Mouse (Mus musculus): ENCODE results near the gene Irgc1. TPM values are rescaled to one million over a fixed set of nuclear protein-coding genes. Genes with fewer than 3 reads are reported as not detected.

Gene Irgc1
- polyA plus RNA-seq, 1 experiment from 2014 or later: not detected

- Histone ChIP-seq H3K9me3 (ENCODE audit: control insufficient read depth, low read length) (no peaks in the 10 kb centered on the region), H3K27me3 (ENCODE audit: control insufficient read depth, insufficient read depth, low read length) (no peaks in the 10 kb centered on the region), H3K36me3 (ENCODE audit: control insufficient read depth, insufficient read depth, low read length) (no peaks in the 10 kb centered on the region), H3K4me2 (no peak overlapping the region), H3K4me3 (ENCODE audit: low read depth, low read length) (no peak overlapping the region), H3K4me1 (ENCODE audit: control insufficient read depth, insufficient read depth, low read length) (no peaks in the 10 kb centered on the region), H3K27ac (ENCODE audit: low read depth, low read length) (no peak overlapping the region), H3K9ac (ENCODE audit: low read length) (no peak overlapping the region)
- ATAC-seq (ENCODE audit: low FRiP score) (no peak), DNase-seq (ENCODE audit: low spot score, missing footprints) (peak; percentile 82)
- 37% methylated on average over 21 of the region's 21 CpGs for WGBS
Observed at GRCm38 (mm10) chr7:24474811-24475506, 22.9 kb upstream of the Irgc1 start.

GRCm38 (mm10) chr7:24473913-24474529, 21.9 kb upstream of the Irgc1 start:
- DNase-seq (ENCODE audit: low spot score, missing footprints) (peak; percentile 92), ATAC-seq (ENCODE audit: low FRiP score) (peak; percentile 69)
- Histone ChIP-seq H3K4me3 (ENCODE audit: low read depth, low read length) (no peak overlapping the region), H3K4me1 (ENCODE audit: control insufficient read depth, insufficient read depth, low read length) (no peaks in the 10 kb centered on the region), H3K9me3 (ENCODE audit: control insufficient read depth, low read length) (no peaks in the 10 kb centered on the region), H3K4me2 (no peak overlapping the region), H3K9ac (ENCODE audit: low read length) (no peak overlapping the region), H3K27me3 (ENCODE audit: control insufficient read depth, insufficient read depth, low read length) (no peaks in the 10 kb centered on the region), H3K27ac (ENCODE audit: low read depth, low read length) (no peak overlapping the region), H3K36me3 (ENCODE audit: control insufficient read depth, insufficient read depth, low read length) (no peaks in the 10 kb centered on the region)
- WGBS: 52% methylated on average over 10 of the region's 10 CpGs

GRCm38 (mm10) chr7:24472937-24473336, 20.8 kb upstream of the Irgc1 start:
- no peaks in the 10 kb centered on the region for H3K4me1 ChIP-seq (ENCODE audit: control insufficient read depth, insufficient read depth, low read length)
- DNase-seq (ENCODE audit: low spot score, missing footprints) (peak; percentile 88), ATAC-seq (ENCODE audit: low FRiP score) (peak; percentile 27; the same call in 1 of the 2 replicates)
- no peak overlapping the region for H3K27ac ChIP-seq (ENCODE audit: low read depth, low read length)
- no peaks in the 10 kb centered on the region for H3K9me3 ChIP-seq (ENCODE audit: control insufficient read depth, low read length)
- H3K36me3 ChIP-seq (ENCODE audit: control insufficient read depth, insufficient read depth, low read length): no peaks in the 10 kb centered on the region
- no peak overlapping the region for H3K9ac ChIP-seq (ENCODE audit: low read length)
- no peak overlapping the region for H3K4me2 ChIP-seq
- H3K4me3 ChIP-seq (ENCODE audit: low read depth, low read length): no peak overlapping the region
- no peaks in the 10 kb centered on the region for H3K27me3 ChIP-seq (ENCODE audit: control insufficient read depth, insufficient read depth, low read length)
- 74% methylated on average over 7 of the region's 7 CpGs for WGBS

- Histone ChIP-seq H3K27ac (ENCODE audit: low read depth, low read length) (no peak overlapping the region), H3K4me2 (no peak overlapping the region), H3K36me3 (ENCODE audit: control insufficient read depth, insufficient read depth, low read length) (no peaks in the 10 kb centered on the region), H3K4me3 (ENCODE audit: low read depth, low read length) (no peak overlapping the region), H3K4me1 (ENCODE audit: control insufficient read depth, insufficient read depth, low read length) (no peaks in the 10 kb centered on the region), H3K9me3 (ENCODE audit: control insufficient read depth, low read length) (no peaks in the 10 kb centered on the region), H3K27me3 (ENCODE audit: control insufficient read depth, insufficient read depth, low read length) (no peaks in the 10 kb centered on the region), H3K9ac (ENCODE audit: low read length) (no peak overlapping the region)
- WGBS: 90% methylated on average over 6 of the region's 6 CpGs
- no peak for ATAC-seq (ENCODE audit: low FRiP score)
- DNase-seq (ENCODE audit: low spot score, missing footprints): peak; percentile 54
Observed at GRCm38 (mm10) chr7:24472442-24472841, 20.3 kb upstream of the Irgc1 start.

GRCm38 (mm10) chr7:24470356-24470755, 18.3 kb upstream of the Irgc1 start:
- no peak overlapping the region for H3K4me2 ChIP-seq

GRCm38 (mm10) chr7:24469126-24469525, 17.0 kb upstream of the Irgc1 start:
- no peaks in the 10 kb centered on the region for H3K36me3 ChIP-seq (ENCODE audit: control insufficient read depth, insufficient read depth, low read length)
- no peaks in the 10 kb centered on the region for H3K4me1 ChIP-seq (ENCODE audit: control insufficient read depth, insufficient read depth, low read length)
- DNase-seq (ENCODE audit: low spot score, missing footprints) (peak; percentile 85), ATAC-seq (ENCODE audit: low FRiP score) (no peak)
- H3K9me3 ChIP-seq (ENCODE audit: control insufficient read depth, low read length): no peaks in the 10 kb centered on the region
- H3K27me3 ChIP-seq (ENCODE audit: control insufficient read depth, insufficient read depth, low read length): no peaks in the 10 kb centered on the region
- H3K4me3 ChIP-seq (ENCODE audit: low read depth, low read length): no peak overlapping the region
- no peak overlapping the region for H3K4me2 ChIP-seq
- no peak overlapping the region for H3K9ac ChIP-seq (ENCODE audit: low read length)
- no peak overlapping the region for H3K27ac ChIP-seq (ENCODE audit: low read depth, low read length)
- WGBS: 81% methylated on average over 3 of the region's 3 CpGs

More at GRCm38 (mm10) chr7:24470356-24470755, 18.3 kb upstream of the Irgc1 start:
- Histone ChIP-seq H3K27ac (ENCODE audit: low read depth, low read length) (no peak overlapping the region), H3K4me1 (ENCODE audit: control insufficient read depth, insufficient read depth, low read length) (no peaks in the 10 kb centered on the region), H3K9me3 (ENCODE audit: control insufficient read depth, low read length) (no peaks in the 10 kb centered on the region), H3K36me3 (ENCODE audit: control insufficient read depth, insufficient read depth, low read length) (no peaks in the 10 kb centered on the region), H3K27me3 (ENCODE audit: control insufficient read depth, insufficient read depth, low read length) (no peaks in the 10 kb centered on the region), H3K9ac (ENCODE audit: low read length) (no peak overlapping the region), H3K4me3 (ENCODE audit: low read depth, low read length) (no peak overlapping the region)
- DNase-seq (ENCODE audit: low spot score, missing footprints): peak; percentile 37
- ATAC-seq (ENCODE audit: low FRiP score): no peak
- WGBS: 93% methylated on average over 7 of the region's 7 CpGs

- Histone ChIP-seq H3K36me3 (ENCODE audit: control insufficient read depth, insufficient read depth, low read length) (no peaks in the 10 kb centered on the region), H3K4me3 (ENCODE audit: low read depth, low read length) (no peak overlapping the region)
- WGBS: 79% methylated on average over 5 of the region's 5 CpGs
Observed at GRCm38 (mm10) chr7:24467886-24468285, 15.8 kb upstream of the Irgc1 start.

GRCm38 (mm10) chr7:24466835-24467234, 14.7 kb upstream of the Irgc1 start:
- ATAC-seq (ENCODE audit: low FRiP score) (no peak), DNase-seq (ENCODE audit: low spot score, missing footprints) (no peak)
- Histone ChIP-seq H3K27ac (ENCODE audit: low read depth, low read length) (no peak overlapping the region), H3K9ac (ENCODE audit: low read length) (no peak overlapping the region), H3K4me1 (ENCODE audit: control insufficient read depth, insufficient read depth, low read length) (0 out of 2 replicates have a peak, but pooled peaks cover 2% of the 10 kb centered on the region), H3K9me3 (ENCODE audit: control insufficient read depth, low read length) (no peaks in the 10 kb centered on the region), H3K27me3 (ENCODE audit: control insufficient read depth, insufficient read depth, low read length) (no peaks in the 10 kb centered on the region), H3K4me2 (no peak overlapping the region), H3K4me3 (ENCODE audit: low read depth, low read length) (no peak overlapping the region), H3K36me3 (ENCODE audit: control insufficient read depth, insufficient read depth, low read length) (no peaks in the 10 kb centered on the region)
- WGBS: 90% methylated on average over 6 of the region's 6 CpGs

More at GRCm38 (mm10) chr7:24467886-24468285, 15.8 kb upstream of the Irgc1 start:
- H3K27ac ChIP-seq (ENCODE audit: low read depth, low read length): no peak overlapping the region
- H3K9ac ChIP-seq (ENCODE audit: low read length): no peak overlapping the region
- H3K27me3 ChIP-seq (ENCODE audit: control insufficient read depth, insufficient read depth, low read length): no peaks in the 10 kb centered on the region
- DNase-seq (ENCODE audit: low spot score, missing footprints) (no peak), ATAC-seq (ENCODE audit: low FRiP score) (no peak)
- 0 out of 2 replicates have a peak, but pooled peaks cover 2% of the 10 kb centered on the region for H3K4me1 ChIP-seq (ENCODE audit: control insufficient read depth, insufficient read depth, low read length)
- H3K9me3 ChIP-seq (ENCODE audit: control insufficient read depth, low read length): no peaks in the 10 kb centered on the region
- no peak overlapping the region for H3K4me2 ChIP-seq

Measured in midbrain, embryonic 11.5 days (tissue).